Mouse (Mus musculus): Measurements from ENCODE around the gene Ankib1.
A peak's percentile ranks its signal among the peaks of the same experiment; 100 is the strongest.
"Not testable (repeated sequence)": the region's sequence is repeated elsewhere in the genome, so short reads cannot be mapped to it uniquely, and the experiment has no call there.

Gene Ankib1

DNA sequence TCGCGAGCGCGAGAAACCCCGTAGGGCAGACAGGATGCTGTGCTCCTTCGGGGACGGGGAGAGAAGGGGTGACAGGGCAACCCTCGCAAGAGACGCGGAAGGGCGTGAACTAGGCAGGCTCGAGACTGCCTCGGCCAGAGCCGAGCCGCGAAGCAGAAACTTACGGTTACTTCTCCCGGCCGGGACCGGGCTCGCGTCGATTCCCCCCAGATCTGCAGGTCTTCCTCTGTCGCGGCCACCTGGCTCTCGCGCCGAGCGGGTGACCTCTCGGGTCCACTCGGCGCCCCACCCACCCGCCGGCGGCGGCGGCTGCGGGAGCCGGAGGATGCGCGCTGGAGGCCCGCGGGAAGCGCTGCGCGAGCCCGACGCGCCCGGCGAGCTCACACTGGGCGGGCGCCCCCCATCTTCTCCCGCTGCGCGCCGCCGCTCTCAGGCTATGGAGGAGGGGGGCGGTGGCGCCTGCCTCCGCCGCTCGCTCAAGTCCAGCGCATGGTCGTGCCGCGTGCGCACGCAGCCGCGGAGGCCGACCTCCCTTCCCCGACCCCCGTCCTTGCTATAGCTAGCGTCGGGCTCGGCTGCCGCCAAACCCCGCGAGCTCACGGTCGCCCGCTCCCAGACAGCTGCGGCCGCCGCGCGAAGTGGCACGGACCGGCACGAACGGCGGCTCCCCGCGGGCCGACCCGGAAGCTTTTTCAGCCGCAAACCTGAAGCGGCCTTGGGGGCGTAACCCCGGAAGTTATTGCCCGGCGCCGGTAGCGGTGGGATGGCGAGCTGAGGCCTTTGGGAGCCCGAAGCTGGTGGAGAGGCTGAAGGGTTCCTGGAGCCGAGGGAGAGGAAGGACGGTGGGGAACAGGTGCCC lies at the start of gene Ankib1, which contains the start of gene Krit1:
Gene Ankib1 (minus strand): TSS at position 493 of the 859 bp plus-strand sequence.
Gene Krit1 (plus strand): TSS at position 752 of the 859 bp plus-strand sequence.
- DNase-seq (ENCODE audit: low spot score): peak; percentile 81

DNA sequence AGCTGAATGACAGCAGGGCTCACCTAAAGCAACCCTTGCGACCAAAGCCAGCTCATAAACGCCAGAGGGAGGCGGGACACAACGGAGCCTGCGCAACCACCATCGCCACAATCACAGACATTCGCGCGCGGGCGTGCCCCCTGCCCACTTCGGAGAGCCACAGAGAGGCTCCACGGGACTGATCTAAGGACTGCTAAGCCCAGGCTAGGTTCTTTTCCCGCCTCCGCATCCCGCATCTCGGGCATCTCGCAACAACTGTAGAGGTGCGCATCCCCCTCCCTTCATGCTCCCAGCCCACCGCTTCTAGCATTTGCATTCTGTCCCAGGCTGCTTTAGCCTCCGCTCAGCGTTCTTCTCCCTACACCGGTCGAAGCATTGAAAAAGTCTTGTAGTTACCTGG lies 42.3 kb upstream of the Ankib1 start, which contains the start of gene Lrrd1:
Gene Lrrd1 (plus strand): TSS at position 148 of the 400 bp plus-strand sequence.
- peak; percentile 3 for DNase-seq (ENCODE audit: low spot score)

DNA sequence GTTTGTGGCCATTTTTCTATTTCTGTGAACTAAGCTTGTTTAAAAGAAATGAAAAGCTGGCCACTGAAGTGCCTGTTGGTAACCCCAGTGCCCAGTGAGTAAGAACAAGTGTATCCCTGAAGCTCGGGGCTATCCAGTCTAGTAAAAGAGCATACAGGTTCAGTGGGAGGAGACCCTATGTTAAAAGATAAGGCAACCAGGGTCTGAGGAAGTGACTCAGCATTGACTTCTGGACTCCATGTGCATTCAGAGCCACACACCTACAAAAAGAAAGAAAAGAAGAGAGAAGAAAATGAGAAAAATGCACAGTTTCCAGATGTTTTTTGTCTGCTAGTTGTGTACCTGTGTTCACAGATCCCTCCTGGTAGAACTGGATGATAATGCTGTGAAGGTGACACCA lies 31.4 kb upstream of the Ankib1 start:
- no peak for DNase-seq (ENCODE audit: low spot score)

DNA sequence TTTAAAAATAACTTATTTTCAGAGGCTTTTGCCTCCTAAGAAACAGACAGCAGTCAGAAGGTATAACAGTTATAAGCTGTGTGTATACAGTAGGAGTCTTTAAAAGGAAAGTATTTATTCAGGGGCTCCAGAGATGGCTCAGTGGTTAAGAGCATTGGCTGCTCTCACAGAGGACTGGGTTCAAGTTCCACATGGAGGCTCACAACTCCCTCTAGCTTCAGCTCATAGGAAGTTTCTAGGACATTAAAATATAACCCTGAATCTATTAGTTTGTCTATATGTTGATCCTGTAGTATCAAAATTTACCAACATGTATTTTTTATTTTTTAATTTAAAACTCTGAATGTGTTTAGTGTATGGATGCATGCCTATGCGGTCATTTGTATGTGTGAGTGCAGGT lies 5.7 kb upstream of the Ankib1 start:
- no peak for DNase-seq (ENCODE audit: low spot score)

DNA sequence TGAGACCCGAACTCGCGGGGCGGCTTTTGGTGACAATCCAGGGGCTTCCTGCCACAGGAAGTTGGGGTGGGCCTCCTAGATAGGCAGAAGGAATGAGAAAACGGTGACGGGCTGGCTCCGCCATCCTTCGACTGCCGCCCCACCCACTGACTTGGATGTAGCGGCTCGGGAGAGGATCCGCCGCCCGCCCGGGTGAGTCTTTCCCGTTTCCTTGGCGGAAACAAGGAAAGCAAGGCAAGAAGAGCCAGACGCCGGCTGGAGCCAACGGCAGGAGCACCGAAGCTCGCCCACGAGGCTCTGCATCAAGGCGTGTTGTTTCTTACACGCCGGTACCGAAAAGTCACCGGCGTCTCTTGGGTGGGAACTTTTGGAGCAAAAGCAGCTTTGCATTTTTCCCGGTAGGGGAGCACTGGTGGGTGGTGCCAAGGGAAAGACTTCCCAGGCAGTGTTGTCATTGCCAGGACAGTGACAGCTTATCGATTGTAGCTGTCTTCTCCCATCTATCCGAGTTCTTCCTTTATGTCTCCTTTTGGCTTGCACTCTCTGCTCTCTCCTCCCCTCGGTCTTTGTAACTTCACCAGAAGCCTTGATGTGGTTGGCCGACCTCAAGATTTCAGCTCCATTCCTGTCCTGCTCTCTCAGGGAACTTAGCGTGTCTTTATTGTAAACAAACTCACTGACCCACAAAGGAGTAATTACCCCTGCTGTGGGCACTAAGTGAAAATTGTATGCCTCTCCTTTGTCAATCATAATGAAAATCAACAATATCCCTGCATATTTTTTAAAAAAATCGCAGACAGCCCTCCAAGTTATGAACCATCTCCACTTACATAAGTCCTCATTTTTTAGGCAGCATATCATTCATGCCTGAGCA lies 804 bp upstream of the Ankib1 start:
- no peak for DNase-seq (ENCODE audit: low spot score)

DNA sequence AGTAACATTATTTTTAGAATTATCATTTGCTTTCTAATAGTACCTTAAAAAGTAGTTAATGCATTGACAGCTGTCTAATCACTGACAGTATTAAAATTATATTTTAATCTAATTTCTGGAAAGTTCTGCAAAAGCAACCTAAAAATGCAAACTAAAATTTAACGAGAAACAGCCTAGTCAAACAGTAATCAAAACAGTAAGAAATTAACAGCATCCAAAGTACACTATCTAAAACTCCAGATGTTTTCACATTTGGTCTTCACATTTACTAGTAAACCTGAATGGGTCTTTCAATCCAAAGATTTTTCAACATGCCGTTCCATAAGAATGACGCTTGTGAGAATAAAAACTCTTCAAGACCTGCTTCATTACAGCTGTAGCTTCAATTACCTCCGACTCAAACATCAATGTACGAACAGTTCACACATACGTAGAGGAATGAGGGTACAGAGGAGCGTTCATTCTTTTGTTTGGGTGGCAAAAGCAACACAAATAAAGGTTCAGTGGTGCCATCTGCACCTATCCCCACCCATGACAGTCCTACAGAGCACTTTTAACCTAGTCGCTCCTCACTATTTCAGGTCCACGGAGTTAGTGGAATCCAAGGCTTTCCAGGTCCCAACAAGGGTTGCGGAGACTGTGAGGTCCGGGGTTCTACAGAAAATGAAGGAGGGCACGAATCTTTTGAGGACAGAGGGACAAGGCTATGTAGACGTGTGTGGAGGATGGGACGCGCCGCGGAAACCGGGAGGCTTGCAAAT lies 873 bp downstream of the Ankib1 start:
- DNase-seq (ENCODE audit: low spot score): no peak

DNA sequence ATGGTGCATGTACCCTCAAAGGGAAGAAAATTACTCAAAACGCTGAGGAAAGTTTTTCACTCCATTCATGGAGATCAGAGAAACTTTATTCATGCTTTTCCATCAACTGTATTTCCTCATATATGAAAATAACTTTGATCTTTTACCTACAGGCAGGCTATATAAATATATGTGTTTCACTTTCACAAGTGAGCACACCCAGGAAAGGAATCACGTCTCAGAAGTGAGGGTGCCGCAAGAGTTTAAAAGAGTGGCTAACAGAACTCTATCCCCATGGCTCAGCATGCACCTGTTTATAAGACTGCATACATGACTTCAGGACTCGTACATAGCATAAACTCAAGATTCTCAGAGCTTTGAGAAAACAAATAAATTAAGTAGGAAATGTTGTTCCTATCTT lies 1.8 kb downstream of the Ankib1 start:
- DNase-seq (ENCODE audit: low spot score): no peak

DNA sequence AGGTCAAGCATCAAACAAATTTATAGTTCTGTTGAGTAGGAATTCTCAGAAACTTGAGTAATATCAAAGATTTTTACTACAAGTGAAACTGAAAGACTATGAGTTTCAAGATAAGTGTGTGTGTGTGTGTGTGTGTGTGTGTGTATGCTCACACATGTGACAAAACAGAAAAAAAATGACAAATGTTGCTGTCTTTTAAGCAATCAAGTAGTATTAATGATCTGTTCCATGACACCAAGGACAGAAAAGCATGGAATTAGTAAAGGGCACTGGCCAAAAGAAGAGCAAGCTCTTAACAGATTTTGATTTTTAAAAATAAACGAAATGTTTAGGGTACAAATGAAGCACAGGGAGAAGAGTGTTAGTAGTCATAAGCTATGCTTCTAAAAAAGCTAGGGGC lies 2.7 kb downstream of the Ankib1 start:
- no peak for DNase-seq (ENCODE audit: low spot score)

DNA sequence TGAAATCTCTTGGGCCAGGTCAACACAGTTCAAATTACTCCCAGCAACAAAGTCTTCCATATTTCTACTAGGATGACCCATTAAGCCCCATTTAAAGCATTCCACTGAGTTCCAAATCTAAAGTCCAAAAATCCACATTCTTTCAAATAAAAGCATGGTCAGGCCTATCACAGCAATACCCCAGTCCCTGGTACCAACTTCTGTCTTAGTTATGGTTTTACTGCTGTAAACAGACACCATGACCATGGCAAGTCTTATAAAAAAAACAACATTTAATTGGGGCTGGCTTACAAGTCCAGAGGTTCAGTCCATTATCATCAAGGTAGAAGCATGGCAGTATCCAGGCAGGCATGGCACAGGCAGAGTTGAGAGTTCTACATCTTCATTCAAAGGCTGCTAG lies 4.1 kb downstream of the Ankib1 start:
- DNase-seq (ENCODE audit: low spot score): not testable (repeated sequence)

DNA sequence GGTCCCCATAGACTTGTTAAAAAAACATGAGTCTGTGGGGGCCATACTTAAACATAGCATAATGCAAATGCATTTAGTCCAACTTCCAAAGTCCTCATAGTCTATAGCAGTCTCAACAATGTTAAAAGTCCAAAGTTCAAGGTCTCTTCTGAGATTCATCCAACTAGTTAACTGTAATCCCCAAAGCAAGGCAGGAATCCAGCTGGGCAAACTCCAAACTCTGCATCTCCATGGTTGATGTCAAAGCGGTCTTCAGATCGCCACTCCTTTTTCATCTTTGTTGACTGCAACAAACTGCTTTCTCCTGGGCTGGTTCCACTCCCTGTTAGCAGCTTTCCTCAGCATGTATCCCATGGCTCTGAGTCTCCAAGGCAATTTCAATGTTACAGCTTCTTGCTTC lies 5.6 kb downstream of the Ankib1 start:
- DNase-seq (ENCODE audit: low spot score): not testable (repeated sequence)

DNA sequence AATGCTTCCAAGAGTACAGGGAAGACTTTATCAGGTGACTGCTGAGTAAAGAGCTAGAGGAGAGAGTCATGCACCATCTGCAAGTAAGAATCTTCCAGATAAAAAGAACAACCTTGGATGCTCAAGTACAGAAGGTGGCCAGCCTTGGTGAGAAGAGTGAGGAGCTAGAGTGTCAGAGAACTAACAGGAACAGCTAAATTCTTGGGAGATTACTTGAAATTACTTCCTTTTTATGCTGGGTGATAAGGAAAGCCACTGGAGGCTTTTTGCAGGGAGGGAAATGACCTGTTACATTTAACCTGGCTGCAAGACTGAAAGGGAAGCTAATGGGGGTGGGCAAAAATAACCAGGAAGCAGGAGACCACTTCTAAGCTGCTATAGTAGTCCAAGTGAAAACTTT lies 11.7 kb downstream of the Ankib1 start:
- DNase-seq (ENCODE audit: low spot score): no peak

DNA sequence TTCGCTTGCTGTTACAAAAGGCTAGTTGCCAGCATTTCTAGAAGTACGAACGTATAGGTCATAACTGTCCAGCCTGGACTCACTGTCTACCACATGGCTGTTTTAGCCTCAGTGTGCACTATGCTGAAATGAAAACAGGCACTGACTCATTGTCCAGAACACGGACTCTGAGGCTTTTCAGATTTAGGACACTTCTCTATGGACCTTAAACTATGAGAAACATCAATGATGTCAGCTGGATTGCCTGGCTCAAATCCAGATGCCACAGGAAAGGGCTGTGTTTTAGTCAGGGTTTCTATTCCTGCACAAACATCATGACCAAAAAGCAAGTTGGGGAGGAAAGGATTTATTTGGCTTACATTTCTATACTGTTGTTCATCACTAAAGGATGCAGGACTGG lies 15.2 kb downstream of the Ankib1 start:
- no peak for DNase-seq (ENCODE audit: low spot score)

DNA sequence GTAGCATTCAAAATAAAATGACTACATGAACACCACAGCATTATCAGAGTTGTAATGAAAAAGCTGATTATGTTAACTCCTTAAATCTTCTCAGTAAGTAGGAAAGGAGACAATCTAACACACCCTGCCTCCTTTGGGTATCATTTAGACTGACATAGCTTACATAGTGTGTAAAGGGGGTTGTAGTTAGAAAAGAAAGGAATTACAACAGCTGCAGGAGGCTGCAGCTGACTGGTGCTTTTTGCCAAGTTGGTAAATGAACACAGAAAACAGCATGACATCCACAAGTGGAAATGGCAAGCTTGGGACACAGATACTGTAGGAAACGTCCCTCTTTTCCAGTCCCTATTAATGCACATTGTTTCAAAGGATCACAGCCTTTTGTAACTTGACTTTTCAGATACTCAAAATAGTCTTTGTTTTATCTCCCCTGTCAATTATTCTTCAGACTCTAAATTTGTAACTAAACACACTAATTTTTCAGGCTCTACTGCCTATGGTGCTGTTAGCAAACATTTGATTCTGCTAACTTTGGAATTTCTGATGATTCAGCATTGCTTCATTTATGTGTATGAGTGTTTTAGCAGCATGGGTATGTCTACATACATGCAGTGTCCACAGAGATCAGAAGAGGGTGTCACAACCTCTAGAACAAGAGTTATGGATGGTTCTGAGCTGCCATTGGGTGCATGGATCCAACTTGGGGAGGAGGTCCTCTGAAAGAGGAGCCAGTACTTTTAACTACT lies 17.8 kb downstream of the Ankib1 start:
- no peak for DNase-seq (ENCODE audit: low spot score)

DNA sequence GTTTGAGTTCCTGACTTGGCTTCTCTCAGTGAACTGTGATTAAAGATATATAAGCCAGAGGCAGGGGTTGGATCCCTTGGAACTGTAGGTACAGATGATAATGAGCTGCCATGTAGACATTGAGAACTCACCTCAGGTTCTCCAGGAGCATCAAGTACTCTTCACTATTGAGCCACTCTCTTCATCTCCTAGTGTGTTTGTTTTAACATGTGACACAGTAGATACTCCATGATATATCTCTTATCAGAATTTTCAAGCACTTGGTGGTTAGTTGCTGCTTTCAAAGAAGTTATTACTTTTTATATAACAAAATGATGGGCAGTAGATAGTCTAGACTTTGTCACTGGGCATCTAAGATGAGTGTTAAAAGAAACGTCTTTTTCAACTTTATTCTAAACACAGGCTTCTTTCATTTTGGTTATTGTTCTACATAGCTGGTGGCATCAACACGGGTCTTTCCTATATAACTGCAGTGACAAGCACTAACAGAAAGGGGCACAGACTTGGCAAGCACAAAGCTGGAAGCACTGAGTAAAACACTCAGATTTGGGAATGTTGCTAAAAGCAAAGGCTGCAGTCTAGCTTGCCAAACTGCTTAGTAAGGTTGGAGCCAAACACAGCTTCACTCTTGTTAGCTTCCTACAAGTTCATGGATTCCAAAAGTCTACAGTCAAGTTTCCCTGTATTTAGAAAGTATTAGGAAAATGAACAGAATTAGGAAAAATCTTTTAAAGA lies 18.6 kb downstream of the Ankib1 start:
- DNase-seq (ENCODE audit: low spot score): no peak

DNA sequence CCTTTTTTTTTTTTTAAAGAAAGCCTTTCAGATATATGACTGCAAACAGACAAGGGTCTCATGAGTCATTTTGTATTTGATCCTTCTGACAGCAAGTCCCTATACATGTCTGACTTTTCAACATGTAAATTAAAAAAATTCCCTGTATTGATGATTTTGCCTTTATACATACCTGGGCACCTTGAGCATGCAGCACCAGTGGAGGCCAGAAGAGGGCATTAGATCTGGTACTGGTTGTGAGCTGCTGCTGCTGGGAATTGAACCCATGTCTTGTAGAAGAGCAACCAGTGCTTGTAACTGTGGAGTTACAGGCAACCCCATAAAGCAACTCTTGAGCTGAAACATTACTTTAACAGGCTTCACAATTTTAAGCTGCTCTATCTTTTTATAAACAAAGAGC lies 20.1 kb downstream of the Ankib1 start:
- DNase-seq (ENCODE audit: low spot score): no peak

DNA sequence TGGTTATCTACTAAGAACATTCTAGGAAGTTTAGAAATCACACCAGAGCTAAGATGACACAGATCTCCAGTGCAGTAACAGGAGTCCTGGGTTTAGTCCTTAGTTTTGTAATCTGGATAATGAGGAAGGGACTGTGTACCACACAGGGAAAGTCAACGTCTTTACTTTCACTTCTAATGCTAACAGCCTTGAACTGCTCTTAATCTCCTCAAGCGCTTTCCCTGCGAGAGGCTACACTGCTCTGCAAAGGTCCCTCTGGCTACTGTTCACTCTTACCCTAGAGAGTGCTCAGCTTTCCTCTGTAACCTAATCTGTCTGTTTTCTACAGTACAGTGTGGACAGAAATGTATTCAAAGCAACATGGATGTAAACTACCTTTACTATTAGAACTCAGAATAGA lies 30.7 kb downstream of the Ankib1 start:
- no peak for DNase-seq (ENCODE audit: low spot score)

DNA sequence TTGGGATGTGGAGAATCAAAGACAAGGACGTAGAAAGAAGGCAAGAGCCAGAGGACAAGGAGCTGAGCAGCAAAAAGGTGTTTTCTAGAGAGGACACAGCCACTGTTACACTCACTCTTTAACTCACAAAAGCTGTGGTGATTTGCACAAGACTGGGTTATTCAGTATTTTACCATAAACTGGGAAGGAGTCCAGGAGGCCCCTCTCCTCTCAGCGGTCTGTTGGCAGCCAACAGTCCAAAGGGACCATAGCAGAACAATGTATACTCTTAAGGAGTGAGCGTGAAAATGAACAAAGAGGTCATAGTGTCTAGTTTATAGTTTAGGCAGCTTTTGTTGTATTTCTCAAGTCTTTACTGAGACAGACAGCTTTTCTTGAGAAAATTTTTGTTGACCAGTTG lies 31.2 kb downstream of the Ankib1 start:
- no peak for DNase-seq (ENCODE audit: low spot score)

DNA sequence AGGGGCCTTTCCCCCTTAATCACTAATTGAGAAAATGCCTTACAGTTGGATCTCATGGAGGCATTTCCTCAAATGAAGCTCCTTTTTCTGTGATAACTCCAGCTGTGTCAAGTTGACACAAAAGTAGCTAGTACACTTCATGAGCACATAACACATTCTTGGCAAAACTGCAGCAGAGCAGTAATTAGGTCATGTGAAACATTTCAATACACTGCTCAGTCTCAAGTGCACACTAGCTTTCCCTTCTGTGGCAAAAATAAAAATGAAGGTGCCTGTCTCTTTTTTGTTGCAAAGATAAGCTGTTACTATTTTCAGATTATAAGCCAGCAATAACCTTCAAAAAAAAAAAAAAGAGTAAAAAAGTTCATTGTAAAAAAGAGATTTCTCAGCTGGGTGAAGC lies 52.2 kb downstream of the Ankib1 start:
- not testable (repeated sequence) for DNase-seq (ENCODE audit: low spot score)

DNA sequence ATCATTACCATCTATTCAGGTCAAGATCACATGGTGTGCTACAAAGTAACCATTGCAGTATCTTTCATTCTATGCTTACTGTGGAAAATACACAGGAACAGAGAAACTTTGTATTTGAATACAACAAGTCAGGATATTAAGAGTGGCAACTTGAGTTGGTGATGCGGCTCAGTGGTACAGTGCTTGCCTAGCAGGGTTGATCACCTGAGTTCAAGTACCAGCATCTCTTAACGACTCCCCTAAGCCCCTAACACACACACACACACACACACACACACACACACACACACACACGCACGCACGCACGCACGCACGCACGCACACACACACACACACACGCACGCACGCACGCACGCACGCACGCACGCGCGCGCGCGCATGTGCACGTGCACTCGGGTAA lies 69.9 kb downstream of the Ankib1 start:
- DNase-seq (ENCODE audit: low spot score): not testable (repeated sequence)

DNA sequence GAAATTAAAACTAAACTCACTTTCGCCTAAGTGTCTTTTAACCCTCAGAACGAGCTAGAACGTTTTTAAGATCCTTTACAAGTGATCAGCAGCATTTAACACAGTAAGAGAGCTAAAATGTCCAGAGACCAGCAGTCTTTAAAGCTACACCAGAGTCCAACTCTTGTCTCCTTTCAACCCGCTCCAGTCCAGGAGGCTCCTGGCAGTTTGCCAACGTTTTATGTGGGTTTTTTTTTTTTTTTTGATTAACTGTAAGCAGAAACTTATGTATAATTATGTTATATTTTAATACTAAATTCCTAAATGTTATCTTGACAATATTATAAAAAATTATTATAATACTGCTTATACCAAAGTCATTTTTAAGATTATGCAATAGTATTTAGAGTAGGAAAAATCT lies 73.9 kb downstream of the Ankib1 start:
- DNase-seq (ENCODE audit: low spot score): no peak

DNA sequence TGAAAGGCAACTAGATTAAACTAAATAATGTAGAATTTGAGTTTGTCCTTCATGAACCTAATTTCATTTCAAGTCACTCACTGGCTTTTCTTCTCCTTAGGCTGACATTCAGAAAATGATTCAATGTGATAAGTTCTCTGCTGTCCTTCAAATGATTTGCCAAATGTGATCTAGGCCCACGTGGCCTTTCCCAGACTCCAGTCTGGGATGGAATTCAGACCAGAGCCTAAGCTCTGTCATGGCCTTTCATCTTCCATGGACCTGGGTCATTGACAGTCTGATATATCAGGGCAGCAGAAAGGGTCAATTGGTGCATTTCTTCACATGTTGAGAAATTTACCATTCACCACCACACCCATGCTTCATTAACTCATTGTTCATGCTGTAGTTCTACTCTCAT lies 77.2 kb downstream of the Ankib1 start:
- no peak for DNase-seq (ENCODE audit: low spot score)

Data from ovary, postnatal 14 days (tissue).